Mouse (Mus musculus) embryonic stem cell, embryonic (primary cell): ENCODE data around the gene Tmem150b.

Experiments
- CTCF ChIA-PET, 4 experiments: fragments of 300-600 bp in 2 of 4; fragments of 350-600 bp in 2 of 4; sonication (Branson Sonifier 250); formaldehyde crosslinking; loops; one replicate each; lab custom pipeline; 2022; ENCODE audit warnings: inconsistent platforms in 2 of 4; lab: Charles Lee
- POLR2A ChIA-PET, 4 experiments: fragments of 300-600 bp in 2 of 4; fragments of 350-600 bp in 2 of 4; sonication (Branson Sonifier 250); formaldehyde crosslinking; loops; one replicate each; lab custom pipeline; 2022; ENCODE audit warnings: antibody characterized with exemption in 4 of 4, inconsistent platforms in 1 of 4; lab: Charles Lee

The Tmem150b gene

GRCm38 (mm10) chr7:4663179-4663578 is 61.9 kb downstream of the Tmem150b start:
- CTCF ChIA-PET: no interaction called here
- POLR2A ChIA-PET: interaction anchor here in 3 of 4 experiments (0.7 to 2.7 kb wide), 12 partner anchors 12 to 328 kb away, joined by 3 to 14 read pairs (median 4); partner anchors contain the start of genes Hspbp1 (in 2 of the 3), Ube2s (in 2 of the 3), Cox6b2 (in 1 of the 3) and Kmt5c (in 1 of the 3)

GRCm38 (mm10) chr7:4659911-4660443 is 65.1 kb downstream of the Tmem150b start:
- ChIA-PET CTCF (interaction anchor here in 3 of 4 experiments (0.7 to 1.4 kb wide), 3 partner anchors 140 to 280 kb away, joined by 3 read pairs; no protein-coding TSS in a partner anchor), POLR2A (interaction anchor here in 3 of 4 experiments (0.5 to 3.7 kb wide), 30 partner anchors 9 to 1015 kb away, joined by 3 to 29 read pairs (median 5); partner anchors contain the start of genes Hspbp1 (in 2 of the 3), Rpl28 (in 2 of the 3), Ube2s (in 2 of the 3) and Cnot3 (in 1 of the 3))

GRCm38 (mm10) chr7:4658912-4659551 is 66.0 kb downstream of the Tmem150b start, which contains the start of gene Ppp6r1:
Gene Ppp6r1, minus strand, starts transcription at chr7:4659019.
- ChIA-PET CTCF (interaction anchor here (0.6 to 1.4 kb wide), 6 partner anchors 9 to 205 kb away, joined by 3 to 12 read pairs (median 4); no protein-coding TSS in a partner anchor), POLR2A (interaction anchor here (0.6 to 3.7 kb wide), 50 partner anchors 9 to 993 kb away, joined by 3 to 29 read pairs (median 5); partner anchors contain the start of genes Hspbp1 (in 3 of the 4), Ube2s (in 3 of the 4), Cox6b2 (in 2 of the 4) and Rpl28 (in 2 of the 4))

- POLR2A ChIA-PET: interaction anchor here (0.6 to 3.7 kb wide), 46 partner anchors 9 to 993 kb away, joined by 3 to 29 read pairs (median 5); partner anchors contain the start of genes Hspbp1 (in 3 of the 4), Rpl28 (in 3 of the 4), Ube2s (in 3 of the 4) and Cox6b2 (in 2 of the 4)
- CTCF ChIA-PET: interaction anchor here (0.6 to 1.3 kb wide), 6 partner anchors 10 to 206 kb away, joined by 3 to 12 read pairs (median 4); partner anchors contain the start of gene Tnni3 (in 1 of the 4)
Observed at GRCm38 (mm10) chr7:4658128-4658907, 66.7 kb downstream of the Tmem150b start.

GRCm38 (mm10) chr7:4657521-4658127 is 67.4 kb downstream of the Tmem150b start:
- POLR2A ChIA-PET: interaction anchor here (0.6 to 3.7 kb wide), 21 partner anchors 10 to 266 kb away, joined by 3 to 29 read pairs (median 11); partner anchors contain the start of genes Rpl28 (in 3 of the 4), Hspbp1 (in 2 of the 4), Ube2s (in 2 of the 4) and Cox6b2 (in 1 of the 4)
- CTCF ChIA-PET: interaction anchor here in 2 of 4 experiments (0.5 to 1.2 kb wide), 3 partner anchors 47 to 277 kb away, joined by 3 to 5 read pairs (median 4); no protein-coding TSS in a partner anchor
